Mouse (Mus musculus) left cerebral cortex, postnatal 14 days (tissue): ENCODE data around the gene Tctex1d4. TPM values are rescaled to one million over a fixed set of nuclear protein-coding genes. Genes with fewer than 3 reads are reported as not detected.

Source experiments
- DNase-seq, 2 experiments: peaks; one replicate each; pipeline ENCODE4 v3.0.0; 2021 to 2022; ENCODE audit warnings: low spot score in 2 of 2, mixed read lengths in 1 of 2
- intact Hi-C: fragments of 180-260 bp; cut with DNase I; formaldehyde crosslinking; loops from one replicate; pipeline ENCODE4 v1.15.1; 2025
- microRNA-seq, 2 experiments: library from miRNA; unstranded; fragments of <30 nt; microRNA quantifications; one replicate each; pipeline ENCODE4 v1.2.0; 2022
- total RNA-seq, 2 experiments: library from RNA; stranded (reverse); gene quantifications; 2 replicates each; pipeline ENCODE4 v1.2.3; 2021

Gene Tctex1d4
- total RNA-seq, 2 experiments from 2014 or later: not detected

GRCm38 (mm10) chr4:117156372-117156771 is 29.8 kb downstream of the Tctex1d4 start:
- intact Hi-C loops: loop anchor here (5.0 kb wide), 1 partner anchor 61 kb away; no protein-coding TSS in a partner anchor
- no peak for DNase-seq

GRCm38 (mm10) chr4:117159666-117160065 is 33.1 kb downstream of the Tctex1d4 start:
- DNase-seq: no peak
- intact Hi-C loops: loop anchor here (5.0 kb wide), 1 partner anchor 58 kb away; no protein-coding TSS in a partner anchor

- no peak for DNase-seq
- intact Hi-C loops: no loop called here
Observed at GRCm38 (mm10) chr4:117161183-117161582, 34.6 kb downstream of the Tctex1d4 start.

GRCm38 (mm10) chr4:117169936-117170335 is 43.3 kb downstream of the Tctex1d4 start:
- no peak for DNase-seq
- intact Hi-C loops: no loop called here

Small RNA genes within 50 kb of the gene (microRNA-seq; reads per million reads assigned to microRNA genes)
- 0 reads per million in 2 experiments for gene Gm22398

Other genes starting within 250 kb of the Tctex1d4 start
- gene Zswim5, start 249.4 kb upstream of the Tctex1d4 start, total RNA-seq: 1 to 10 TPM; 7.2 to 9.0 TPM
- gene Urod, start 132.4 kb upstream of the Tctex1d4 start, total RNA-seq: 10 to 100 TPM; 40.8 to 46.3 TPM
- gene Hectd3, start 131.5 kb upstream of the Tctex1d4 start, total RNA-seq: 10 to 100 TPM; 42.2 to 46.6 TPM
- 10 to 100 TPM; 18.9 to 20.5 TPM for gene Eif2b3, start 107.4 kb upstream of the Tctex1d4 start, total RNA-seq
- gene Ptch2, start 30.7 kb upstream of the Tctex1d4 start, total RNA-seq: 1 to 10 TPM; 1.3 to 2.4 TPM
- 10 to 100 TPM; 11.8 to 12.4 TPM for gene Btbd19, start 1.1 kb upstream of the Tctex1d4 start, total RNA-seq
- 10 to 100 TPM; 15.6 to 16.2 TPM for gene Plk3, start 7.2 kb downstream of the Tctex1d4 start, total RNA-seq
- gene Rps8, start 29.4 kb downstream of the Tctex1d4 start, total RNA-seq: 100 to 1,000 TPM; 448 to 449 TPM
- gene Kif2c, start 55.8 kb downstream of the Tctex1d4 start, total RNA-seq: under 1 TPM; 0.46 to 0.61 TPM
- 1 to 10 TPM; 2.3 to 3.6 TPM for gene Tmem53, start 125.2 kb downstream of the Tctex1d4 start, total RNA-seq
- gene Armh1, start 125.3 kb downstream of the Tctex1d4 start, total RNA-seq: under 1 TPM; 0.24 to 0.59 TPM